Mouse (Mus musculus) lung, adult 18-20 months (tissue): ENCODE results near the gene Gm21731.
"Not testable (repeated sequence)": the region's sequence is repeated elsewhere in the genome, so short reads cannot be mapped to it uniquely, and the experiment has no call there.

Source experiments
- DNase-seq, 2 experiments: peaks; one replicate each; pipeline ENCODE4 v3.0.0; 2022; ENCODE audit warnings: mixed read lengths in 2 of 2

Gm21731 gene

DNA sequence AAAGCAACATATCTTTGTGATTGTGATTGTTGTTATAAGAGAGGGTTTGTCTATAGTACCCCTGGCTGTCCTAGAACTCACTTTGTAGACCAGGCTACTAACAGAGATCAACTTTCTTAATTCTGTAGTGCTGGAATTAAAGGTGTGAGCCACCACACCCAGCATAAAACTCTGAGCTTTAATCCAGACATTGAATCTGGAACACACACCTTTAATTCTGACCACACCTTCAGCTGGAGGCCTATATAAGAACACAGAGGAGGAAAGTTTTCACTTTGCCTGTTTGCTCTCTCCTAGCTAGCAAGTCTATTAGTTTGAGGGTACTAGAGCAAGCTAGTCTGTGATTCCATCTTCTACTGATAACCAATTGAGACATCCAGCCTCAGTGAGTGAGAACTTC is at the start of gene Gm21731:
Gene Gm21731 (plus strand): TSS at position 301 of the 400 bp plus-strand sequence.
- DNase-seq = not testable (repeated sequence)

DNA sequence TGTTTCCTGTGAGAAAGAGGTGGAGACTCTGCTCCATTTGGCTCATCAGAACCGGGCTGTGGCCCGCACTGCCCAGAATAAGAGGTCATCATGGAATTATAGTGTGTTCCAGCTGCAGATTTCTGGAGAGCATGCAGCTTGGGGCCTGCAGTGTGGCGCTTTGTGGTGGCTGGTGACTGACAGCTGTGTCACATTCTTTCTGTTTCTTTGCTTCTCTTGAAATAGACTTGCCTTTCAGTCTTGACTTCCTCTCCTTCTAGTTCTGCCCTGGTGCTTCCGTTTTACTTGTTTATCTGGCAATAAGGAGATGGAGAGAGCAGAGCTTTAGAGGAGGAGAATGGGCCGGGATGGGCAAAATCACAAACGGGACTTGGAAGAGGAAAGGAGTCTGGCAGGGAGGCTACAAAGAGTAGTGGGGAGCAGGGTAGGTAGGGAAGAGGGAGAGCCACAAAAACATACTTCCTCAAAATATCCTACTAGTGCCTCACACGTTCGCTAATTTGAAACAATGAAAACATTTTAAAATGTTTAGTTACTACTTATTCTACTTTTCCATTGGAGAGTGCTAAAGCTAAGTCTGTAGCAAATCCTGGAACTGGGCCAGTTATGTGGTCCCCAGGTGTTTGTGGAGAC is 42.6 kb upstream of the Gm21731 start:
- DNase-seq = not testable (repeated sequence)

DNA sequence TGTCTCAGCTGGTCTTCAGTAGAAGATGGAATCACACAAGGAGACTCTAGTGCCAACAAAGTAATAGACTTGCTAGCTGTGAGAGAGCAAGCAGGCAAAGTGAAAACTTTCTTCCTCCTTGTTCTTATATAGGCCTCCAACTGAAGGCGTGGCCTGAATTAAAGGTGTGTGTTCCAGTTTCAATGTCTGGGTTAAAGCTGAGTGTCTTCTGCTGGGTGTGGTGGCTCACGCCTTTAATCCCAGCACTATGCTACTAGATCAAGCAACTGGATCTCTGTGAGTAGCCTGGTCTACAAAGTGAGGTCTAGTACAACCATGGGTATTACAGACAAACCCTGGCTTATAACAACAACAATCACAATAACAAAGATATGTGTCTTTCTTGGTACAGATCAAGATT is 23.1 kb upstream of the Gm21731 start, which contains the start of gene Gm21762:
Gene Gm21762 (minus strand): TSS at position 101 of the 400 bp plus-strand sequence.
- not testable (repeated sequence) for DNase-seq

DNA sequence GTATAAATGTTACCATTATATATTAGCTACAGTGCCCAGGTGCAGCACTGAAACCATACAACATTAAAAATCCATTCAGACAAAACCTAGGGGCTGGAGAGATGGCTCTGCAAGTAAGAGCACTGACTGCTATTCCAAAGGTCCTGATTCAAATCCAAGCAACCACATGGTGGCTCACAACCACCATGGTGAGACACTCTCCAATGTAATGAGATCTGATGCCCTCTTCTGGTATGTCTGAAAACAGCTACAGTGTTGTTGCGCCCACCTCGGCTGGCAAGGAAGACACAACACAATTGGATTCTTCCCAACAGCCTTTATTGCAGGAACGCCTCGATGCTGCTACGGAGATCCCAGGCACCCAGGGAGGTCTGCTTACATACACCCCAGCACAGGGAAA is 18.0 kb upstream of the Gm21731 start:
- not testable (repeated sequence) for DNase-seq

DNA sequence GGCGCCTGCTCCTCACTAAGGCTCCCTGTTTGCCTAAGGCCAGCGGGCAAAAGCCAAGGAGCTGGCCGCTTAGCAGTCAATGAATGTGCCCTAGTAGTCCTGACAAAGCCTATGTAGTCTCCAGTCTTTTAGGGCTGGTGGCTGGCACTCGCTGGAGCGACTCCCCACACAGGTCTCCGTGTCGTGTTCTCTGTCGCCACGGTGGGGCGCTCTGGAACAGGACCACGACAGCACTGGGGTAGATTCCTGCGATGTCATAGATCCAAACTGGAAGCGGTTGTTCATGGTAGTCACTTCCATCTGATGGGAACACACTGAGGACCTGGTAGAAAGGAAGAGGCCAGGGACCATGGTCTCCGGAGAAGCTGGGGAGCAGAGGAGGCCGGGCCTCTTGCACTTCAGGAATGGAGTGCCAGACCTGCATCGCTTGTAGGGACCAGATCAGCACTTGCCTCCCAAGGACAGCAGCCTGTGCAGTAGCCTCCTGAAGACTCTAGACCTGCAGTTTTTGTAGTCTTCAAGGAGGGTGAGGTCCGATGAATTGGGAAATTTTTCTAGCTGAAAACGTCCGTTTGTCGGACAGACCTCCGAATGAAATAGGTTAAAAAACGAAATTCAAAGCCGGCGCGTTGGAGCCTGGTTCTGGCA is 15.8 kb upstream of the Gm21731 start:
- not testable (repeated sequence) for DNase-seq

DNA sequence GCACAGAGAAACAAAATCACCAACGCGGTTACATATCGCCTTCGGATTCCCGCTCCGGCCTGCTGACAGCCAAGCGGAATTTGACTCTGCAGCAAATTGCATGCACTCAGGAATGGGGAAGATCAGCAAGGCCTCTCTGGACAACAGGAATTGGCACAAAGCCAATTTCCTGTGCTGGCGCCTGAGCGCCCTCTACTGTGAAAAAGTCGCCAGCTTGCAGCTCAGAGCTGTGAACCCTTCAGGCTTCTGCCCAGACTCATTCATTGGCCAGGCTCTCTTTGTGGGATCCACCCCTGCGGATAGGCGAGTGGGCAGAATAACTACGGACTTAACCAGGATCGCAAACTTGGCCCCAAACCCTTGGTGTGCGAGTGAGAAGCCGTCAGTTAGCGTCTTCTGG is 7.1 kb upstream of the Gm21731 start:
- DNase-seq = not testable (repeated sequence)

DNA sequence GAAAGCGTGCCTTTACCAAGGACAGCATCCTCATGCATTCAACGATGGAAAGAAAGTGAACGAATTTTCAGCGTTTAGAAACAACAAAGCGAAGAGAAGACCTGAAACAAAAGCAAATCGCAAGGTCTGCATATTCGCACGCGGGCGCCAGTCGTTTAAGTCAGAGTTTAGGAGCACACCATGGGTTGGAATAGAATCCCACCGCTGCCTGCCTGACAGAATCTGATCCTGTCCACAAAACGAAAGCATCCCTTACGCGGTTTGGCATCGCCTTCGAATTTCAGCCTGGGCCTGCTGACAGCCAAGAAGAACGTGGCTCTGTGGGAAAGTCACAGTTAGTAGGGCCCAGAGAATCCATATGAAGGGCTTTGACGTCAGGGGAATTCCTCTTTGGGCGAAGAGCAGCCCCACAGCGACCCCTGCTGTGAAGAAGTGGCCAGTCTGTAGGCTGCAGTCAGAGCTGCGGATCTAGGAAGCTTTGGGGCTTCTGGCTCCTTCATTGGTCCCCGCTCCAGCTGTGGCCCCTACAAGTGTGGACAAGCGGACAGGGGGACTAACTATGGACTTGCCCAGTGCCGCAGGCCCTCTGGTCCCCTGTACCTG is 6.4 kb upstream of the Gm21731 start:
- not testable (repeated sequence) for DNase-seq

DNA sequence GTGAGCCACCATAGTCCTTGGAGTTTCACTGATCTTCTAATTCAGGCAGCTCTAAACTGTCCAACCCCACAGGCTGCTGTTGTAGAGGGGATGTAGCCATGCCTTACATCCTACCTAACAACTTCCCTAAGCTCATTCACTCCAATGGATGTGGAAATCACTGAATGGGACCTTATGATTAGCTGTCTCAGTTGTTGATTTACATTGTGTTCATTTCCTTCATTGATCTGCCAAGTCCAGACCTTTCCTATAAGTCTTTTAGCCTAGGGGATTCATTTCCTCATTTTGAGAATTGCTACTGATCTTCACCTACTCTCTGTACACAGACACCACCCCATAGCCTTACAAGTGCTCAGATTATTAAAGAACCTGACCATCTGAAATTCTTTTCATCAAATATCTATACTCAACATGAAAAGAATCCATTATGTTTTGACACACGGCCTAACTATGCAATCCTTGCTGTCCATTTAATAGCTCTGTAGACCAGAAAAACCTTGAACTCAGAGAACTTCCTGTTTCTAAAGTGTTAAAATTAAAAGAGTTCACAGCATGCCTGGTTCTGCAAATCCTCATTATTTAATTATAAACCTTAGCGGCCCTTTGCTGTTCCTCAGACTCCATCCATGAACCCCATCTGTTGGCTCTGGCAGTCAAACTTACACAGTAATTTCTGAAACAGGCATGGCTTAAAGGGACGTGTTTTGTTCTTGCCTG is 12.5 kb downstream of the Gm21731 start:
- not testable (repeated sequence) for DNase-seq

DNA sequence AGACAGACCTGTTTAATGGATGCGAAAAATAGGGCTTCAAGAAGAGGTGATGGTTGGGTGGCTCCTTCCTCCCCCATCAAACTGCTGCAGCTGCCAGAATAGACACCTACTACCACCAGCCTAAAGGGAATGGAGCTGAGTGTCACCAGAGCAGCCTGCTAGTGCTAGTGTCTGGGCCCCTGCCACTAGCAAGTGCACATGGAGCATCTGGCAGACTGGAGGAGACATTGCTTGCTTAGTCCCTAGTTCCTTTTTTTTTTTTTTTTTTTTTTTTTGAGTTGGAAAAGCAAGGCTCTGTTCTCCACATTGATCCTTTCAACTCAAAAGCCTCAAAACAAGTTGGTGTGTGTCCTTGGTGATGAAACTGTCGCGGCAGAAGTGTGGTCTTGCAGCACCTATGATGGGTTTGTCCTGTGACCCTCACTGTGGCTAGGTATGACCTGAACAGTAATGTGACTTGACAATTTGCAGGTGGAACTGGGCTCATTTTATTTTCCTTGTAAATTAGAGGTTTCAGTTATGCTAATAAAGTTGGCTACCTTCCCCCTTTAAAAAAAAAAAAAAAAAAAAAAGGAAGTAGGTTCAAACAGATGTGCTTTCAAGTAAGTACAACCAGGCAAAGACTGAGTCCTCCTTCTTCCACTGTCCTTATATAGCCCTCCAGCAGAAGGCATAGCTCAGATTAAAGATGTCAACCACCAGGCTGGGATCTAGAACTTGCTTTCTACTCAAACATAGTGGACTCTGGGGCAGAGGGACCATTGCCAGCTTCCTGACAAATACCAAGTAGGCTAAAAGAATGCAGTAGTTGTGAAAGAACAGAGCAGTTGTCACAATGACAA is 20.1 kb downstream of the Gm21731 start:
- DNase-seq = not testable (repeated sequence)

DNA sequence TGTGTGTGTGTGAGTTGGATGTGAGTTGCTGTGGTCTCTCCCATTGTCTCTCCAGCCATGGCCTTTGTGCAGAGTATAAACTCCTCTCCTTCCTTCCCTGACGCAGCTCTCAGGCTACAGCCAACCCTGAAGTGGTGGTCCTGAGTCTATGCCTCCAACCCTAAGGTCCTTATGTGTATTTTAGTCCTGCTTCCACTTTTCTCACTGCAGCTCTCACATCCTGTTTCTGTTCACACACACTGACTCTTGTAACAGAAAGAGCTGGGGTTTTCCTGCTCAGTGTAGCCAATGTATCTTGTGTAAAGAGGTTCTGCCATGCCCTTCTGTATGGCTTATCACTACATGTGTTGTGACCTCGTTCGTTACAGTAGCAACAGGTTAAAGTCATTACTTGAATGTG is 20.8 kb downstream of the Gm21731 start:
- not testable (repeated sequence) for DNase-seq

DNA sequence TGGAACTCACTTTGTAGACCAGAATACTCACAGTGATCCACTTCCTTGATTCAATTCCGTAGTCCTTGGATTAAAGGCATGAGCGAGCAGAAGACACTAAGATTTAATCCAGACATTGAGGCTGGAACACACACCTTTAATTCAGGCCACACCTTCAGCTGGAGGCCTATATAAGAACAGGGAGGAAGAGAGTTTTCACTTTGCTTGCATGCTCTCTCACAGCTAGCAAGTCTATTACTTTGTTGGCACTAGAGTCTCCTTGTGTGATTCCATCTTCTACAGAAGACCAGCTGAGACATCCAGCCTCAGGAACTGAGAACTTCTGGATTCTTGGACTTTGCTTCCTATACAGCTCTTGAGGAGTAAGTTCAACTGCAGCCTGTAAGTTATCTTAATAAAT is 24.0 kb downstream of the Gm21731 start, which contains the start of gene AF067061:
Gene AF067061 (plus strand): TSS at position 245 of the 400 bp plus-strand sequence.
- DNase-seq = not testable (repeated sequence)

DNA sequence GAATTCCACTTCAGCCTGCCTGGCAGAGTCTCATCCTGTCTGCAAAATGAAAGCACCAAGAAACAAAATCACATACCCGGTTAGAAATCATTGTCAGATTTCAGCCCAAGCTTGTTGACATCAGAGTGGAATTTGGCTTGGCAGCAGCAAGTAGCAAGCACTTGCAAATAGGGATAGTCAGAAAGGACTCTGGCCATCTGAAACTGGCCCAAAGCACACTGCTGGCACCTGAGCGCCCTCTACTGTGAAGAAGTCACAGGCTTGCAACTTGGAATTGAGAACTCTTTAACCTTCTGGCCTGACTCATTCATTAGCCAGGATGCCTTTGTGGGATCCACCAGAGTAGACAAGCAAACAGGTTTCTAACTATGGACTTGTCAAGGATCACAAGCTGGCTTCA is 38.9 kb downstream of the Gm21731 start:
- not testable (repeated sequence) for DNase-seq

DNA sequence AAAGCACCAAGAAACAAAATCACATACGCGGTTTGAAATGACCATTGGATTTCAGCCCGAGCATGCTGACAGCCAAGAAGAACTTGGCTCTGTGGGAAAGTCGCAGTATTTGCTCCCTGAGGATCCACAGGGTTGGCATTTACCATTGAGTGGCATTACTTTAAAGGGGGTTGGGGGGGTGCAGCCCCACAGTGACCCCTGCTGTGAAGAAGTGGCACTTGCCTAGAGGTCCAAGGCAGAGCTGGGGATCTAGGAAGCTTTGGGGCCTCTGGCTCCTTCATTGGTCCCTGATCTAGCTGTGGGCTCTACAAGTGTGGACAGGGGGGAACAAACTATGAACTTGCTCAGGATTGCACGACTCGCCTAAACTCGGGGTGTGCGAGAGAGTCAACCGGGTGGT is 39.9 kb downstream of the Gm21731 start:
- no peak for DNase-seq
